Mouse (Mus musculus): ENCODE measurements at regions not wholly inside any gene's neighbourhood (a gene's known extent, or its start where the extent isn't known, plus 50 kb on each side); places are given as distances from the start of the nearest gene placed in this dataset.

DNA sequence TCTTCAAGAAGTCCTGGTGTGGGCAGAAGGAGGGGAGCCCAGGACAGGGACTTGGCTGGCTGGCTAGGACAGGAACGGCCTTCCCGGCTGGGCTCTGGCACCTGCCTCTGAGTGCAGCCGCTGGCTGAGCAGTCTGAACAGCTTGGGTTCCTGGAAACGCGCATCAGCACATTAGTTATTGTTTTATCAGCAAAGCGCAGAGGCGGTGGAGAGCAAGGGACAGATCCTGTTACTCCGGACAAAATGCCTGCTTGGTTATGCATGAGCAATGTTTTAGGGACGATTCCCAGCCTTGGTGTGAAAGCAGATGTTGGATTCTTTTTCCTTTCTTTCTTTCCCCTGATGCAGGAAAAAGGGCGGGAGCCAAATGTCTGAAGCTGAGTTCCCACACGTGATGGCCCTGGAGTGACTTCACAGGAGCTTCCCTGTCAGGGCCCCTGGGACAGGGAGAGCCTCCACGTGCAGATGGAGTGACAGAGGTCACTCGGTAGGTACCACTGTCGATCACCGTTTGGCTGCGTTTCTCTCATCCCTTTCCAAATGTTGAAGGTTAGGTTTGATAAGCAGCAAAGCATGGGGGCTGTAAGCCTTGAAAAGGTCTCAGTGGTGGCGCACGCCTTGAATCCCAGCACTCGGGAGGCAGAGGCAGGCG is 217.8 kb upstream of the Klf4 start:
- no peaks in the 10 kb centered on the region for H3K36me3 ChIP-seq (ENCODE audit: insufficient read depth, low read length)
- H3K4me1 ChIP-seq (ENCODE audit: insufficient read depth, low read length): no peaks in the 10 kb centered on the region
- no peak overlapping the region for H3K9ac ChIP-seq (replicated peaks; ENCODE audit: low read length)
- H3K4me2 ChIP-seq (ENCODE audit: low read depth, low read length): no peak overlapping the region
- no peak overlapping the region for H3K4me3 ChIP-seq (ENCODE audit: low read length)
- no peaks in the 10 kb centered on the region for H3K27me3 ChIP-seq (ENCODE audit: insufficient read depth, low read length)
- no peak for TF ChIP-seq CTCF (IDR thresholded peaks at IDR 0.05; ENCODE audit: low read depth)
- ATAC-seq: no peak
- H3K9me3 ChIP-seq (ENCODE audit: low read length): no peaks in the 10 kb centered on the region
- H3K27ac ChIP-seq: no peak overlapping the region
- WGBS: 46% methylated on average over 20 of the region's 20 CpGs
- peak; percentile 50 for DNase-seq (ENCODE audit: low spot score)

DNA sequence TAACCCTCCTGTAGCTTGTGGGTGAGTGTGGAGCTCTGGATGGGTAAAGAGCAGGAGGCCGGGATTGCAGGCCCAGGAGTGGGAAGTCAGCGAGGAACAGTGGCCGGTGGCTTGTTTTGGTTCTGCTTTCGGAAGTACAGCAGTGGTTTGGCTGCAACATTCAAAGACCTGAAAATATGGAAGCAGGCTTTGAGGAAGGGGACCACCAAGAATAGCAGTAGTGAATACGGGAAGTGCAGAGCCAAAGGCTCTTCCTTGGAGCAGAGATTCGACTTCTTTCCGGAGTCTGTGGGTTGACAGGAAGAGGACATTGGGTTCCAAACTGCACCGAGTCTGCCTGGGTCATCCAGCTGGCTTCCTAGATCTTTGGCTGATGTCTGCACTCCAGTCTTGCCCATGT is 209.1 kb upstream of the Klf4 start:
- no peak for DNase-seq (ENCODE audit: low spot score)

GRCm38 (mm10) chr4:55740062-55740461 is 207.8 kb upstream of the Klf4 start:
- 57% methylated on average over 15 of the region's 15 CpGs for WGBS
- Histone ChIP-seq H3K4me2 (ENCODE audit: low read depth, low read length) (no peak overlapping the region), H3K27me3 (ENCODE audit: insufficient read depth, low read length) (no peaks in the 10 kb centered on the region), H3K4me1 (ENCODE audit: insufficient read depth, low read length) (no peaks in the 10 kb centered on the region), H3K36me3 (ENCODE audit: insufficient read depth, low read length) (no peaks in the 10 kb centered on the region), H3K4me3 (ENCODE audit: low read length) (no peak overlapping the region), H3K27ac (no peak overlapping the region), H3K9me3 (ENCODE audit: low read length) (no peaks in the 10 kb centered on the region), H3K9ac (replicated peaks; ENCODE audit: low read length) (no peak overlapping the region)
- ATAC-seq: no peak
- no peak for TF ChIP-seq CTCF (IDR thresholded peaks at IDR 0.05; ENCODE audit: low read depth)
- peak; percentile 71 for DNase-seq (ENCODE audit: low spot score)

More for the DNA sequence above, 209.1 kb upstream of the Klf4 start:
- TF ChIP-seq CTCF (IDR thresholded peaks at IDR 0.05; ENCODE audit: low read depth): no peak
- no peaks in the 10 kb centered on the region for H3K36me3 ChIP-seq (ENCODE audit: insufficient read depth, low read length)
- no peaks in the 10 kb centered on the region for H3K4me1 ChIP-seq (ENCODE audit: insufficient read depth, low read length)
- H3K9me3 ChIP-seq (ENCODE audit: low read length): no peaks in the 10 kb centered on the region
- no peaks in the 10 kb centered on the region for H3K27me3 ChIP-seq (ENCODE audit: insufficient read depth, low read length)
- H3K27ac ChIP-seq: no peak overlapping the region
- H3K9ac ChIP-seq (replicated peaks; ENCODE audit: low read length): no peak overlapping the region
- H3K4me3 ChIP-seq (ENCODE audit: low read length): no peak overlapping the region
- 94% methylated on average over 8 of the region's 8 CpGs for WGBS
- ATAC-seq: no peak
- H3K4me2 ChIP-seq (ENCODE audit: low read depth, low read length): no peak overlapping the region

DNA sequence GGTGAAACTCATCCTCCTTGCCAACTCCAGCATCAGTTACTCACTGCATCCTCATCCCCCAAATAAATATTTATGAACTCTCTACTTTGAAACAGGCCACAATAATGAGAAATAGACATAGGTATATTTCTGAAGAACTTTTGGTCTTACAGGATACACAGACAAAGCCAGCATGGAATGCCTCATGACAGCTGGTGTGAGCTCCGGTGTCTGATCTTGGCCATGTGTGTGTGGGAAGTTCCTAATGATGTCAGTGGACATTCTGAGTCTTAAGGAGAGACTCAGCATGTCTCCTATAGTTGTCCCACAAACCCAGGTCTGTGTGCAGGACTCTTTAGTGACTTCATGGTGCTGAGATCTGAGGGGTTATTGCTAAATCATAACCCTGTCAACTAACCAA is 206.4 kb upstream of the Klf4 start:
- WGBS: 88% methylated on average over 1 of the region's 1 CpGs
- ATAC-seq: no peak
- no peak for TF ChIP-seq CTCF (IDR thresholded peaks at IDR 0.05; ENCODE audit: low read depth)

DNA sequence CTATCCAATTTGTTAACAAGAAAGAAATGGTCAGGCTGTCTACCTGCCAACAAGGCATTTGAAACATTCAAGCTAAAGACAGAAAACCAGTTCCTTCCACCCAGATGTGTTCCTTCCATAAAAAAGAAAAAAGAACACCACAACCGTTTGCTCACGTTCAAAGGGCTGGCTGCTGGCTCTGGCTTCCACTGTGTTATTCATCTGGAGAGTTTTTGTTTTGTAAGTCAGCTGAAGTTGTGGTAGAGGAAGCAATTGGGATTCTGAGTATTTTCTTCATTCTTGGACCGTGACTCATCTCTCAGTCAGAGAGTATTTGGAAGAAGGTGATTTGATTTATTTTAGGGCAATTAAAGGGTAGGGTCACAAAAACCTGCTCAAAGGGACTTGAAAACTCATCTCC is 203.2 kb upstream of the Klf4 start:
- H3K36me3 ChIP-seq (ENCODE audit: insufficient read depth, low read length): no peaks in the 10 kb centered on the region
- TF ChIP-seq CTCF (IDR thresholded peaks at IDR 0.05; ENCODE audit: low read depth): no peak
- WGBS: 55% methylated on average over 3 of the region's 3 CpGs

More for the DNA sequence above, 206.4 kb upstream of the Klf4 start:
- H3K27ac ChIP-seq: no peak overlapping the region
- no peak overlapping the region for H3K9ac ChIP-seq (replicated peaks; ENCODE audit: low read length)
- no peaks in the 10 kb centered on the region for H3K9me3 ChIP-seq (ENCODE audit: low read length)
- no peak overlapping the region for H3K4me2 ChIP-seq (ENCODE audit: low read depth, low read length)
- H3K4me3 ChIP-seq (ENCODE audit: low read length): no peak overlapping the region
- DNase-seq (ENCODE audit: low spot score): no peak
- no peaks in the 10 kb centered on the region for H3K36me3 ChIP-seq (ENCODE audit: insufficient read depth, low read length)
- H3K4me1 ChIP-seq (ENCODE audit: insufficient read depth, low read length): no peaks in the 10 kb centered on the region
- H3K27me3 ChIP-seq (ENCODE audit: insufficient read depth, low read length): no peaks in the 10 kb centered on the region

DNA sequence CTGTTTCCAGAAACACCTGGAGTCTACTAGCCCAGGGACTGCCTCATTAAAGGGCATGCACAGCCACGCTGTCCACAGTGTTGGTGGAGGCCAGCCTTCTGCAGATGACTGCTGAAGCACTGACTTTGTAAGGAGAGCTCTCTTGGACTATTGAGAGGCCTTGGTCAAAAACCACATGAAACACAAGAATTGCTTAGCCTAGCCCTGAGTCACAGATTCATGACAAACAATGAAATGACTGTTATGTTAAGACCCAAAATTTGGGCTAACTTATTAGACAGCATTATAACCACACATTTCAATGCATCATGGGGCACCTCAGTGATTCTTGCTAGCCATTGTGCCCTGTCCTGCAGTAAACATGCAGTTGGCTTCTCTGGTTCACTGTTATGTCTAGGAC is 202.1 kb upstream of the Klf4 start:
- Histone ChIP-seq H3K36me3 (ENCODE audit: insufficient read depth, low read length) (no peaks in the 10 kb centered on the region), H3K27ac (no peak overlapping the region), H3K27me3 (ENCODE audit: insufficient read depth, low read length) (no peaks in the 10 kb centered on the region), H3K9me3 (ENCODE audit: low read length) (no peaks in the 10 kb centered on the region), H3K9ac (replicated peaks; ENCODE audit: low read length) (no peak overlapping the region), H3K4me2 (ENCODE audit: low read depth, low read length) (no peak overlapping the region), H3K4me1 (ENCODE audit: insufficient read depth, low read length) (no peaks in the 10 kb centered on the region), H3K4me3 (ENCODE audit: low read length) (no peak overlapping the region)
- no peak for TF ChIP-seq CTCF (IDR thresholded peaks at IDR 0.05; ENCODE audit: low read depth)
- 88% methylated on average over 1 of the region's 1 CpGs for WGBS
- no peak for ATAC-seq
- DNase-seq (ENCODE audit: low spot score): no peak

More for the DNA sequence above, 203.2 kb upstream of the Klf4 start:
- Histone ChIP-seq H3K27ac (no peak overlapping the region), H3K27me3 (ENCODE audit: insufficient read depth, low read length) (no peaks in the 10 kb centered on the region), H3K9ac (replicated peaks; ENCODE audit: low read length) (no peak overlapping the region), H3K4me1 (ENCODE audit: insufficient read depth, low read length) (no peaks in the 10 kb centered on the region), H3K4me2 (ENCODE audit: low read depth, low read length) (no peak overlapping the region), H3K4me3 (ENCODE audit: low read length) (no peak overlapping the region), H3K9me3 (ENCODE audit: low read length) (no peaks in the 10 kb centered on the region)
- DNase-seq (ENCODE audit: low spot score) (no peak), ATAC-seq (no peak)

DNA sequence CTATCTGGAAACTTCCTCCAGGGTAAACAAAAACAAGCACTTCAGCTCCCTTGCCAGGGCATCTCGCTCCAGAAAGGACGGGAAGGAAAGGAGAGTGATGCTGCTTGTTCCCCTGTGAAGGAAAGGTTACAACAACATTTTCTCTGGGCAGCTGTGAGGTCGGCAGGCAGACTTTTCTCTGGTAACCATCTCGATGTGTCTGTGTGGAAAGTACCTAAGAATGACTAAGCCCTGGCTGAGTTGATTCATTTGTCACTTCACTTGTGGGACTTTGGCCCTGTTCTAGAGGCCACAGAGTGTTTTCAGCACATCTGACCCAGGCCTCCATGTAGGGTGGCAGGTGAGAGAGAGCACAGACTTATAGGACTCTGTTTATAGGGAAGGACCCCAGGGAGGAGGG is 201.0 kb upstream of the Klf4 start:
- no peak for DNase-seq (ENCODE audit: low spot score)
- Histone ChIP-seq H3K36me3 (ENCODE audit: insufficient read depth, low read length) (no peaks in the 10 kb centered on the region), H3K27ac (no peak overlapping the region), H3K4me1 (ENCODE audit: insufficient read depth, low read length) (no peaks in the 10 kb centered on the region), H3K4me2 (ENCODE audit: low read depth, low read length) (no peak overlapping the region), H3K9me3 (ENCODE audit: low read length) (no peaks in the 10 kb centered on the region), H3K4me3 (ENCODE audit: low read length) (no peak overlapping the region), H3K27me3 (ENCODE audit: insufficient read depth, low read length) (no peaks in the 10 kb centered on the region), H3K9ac (replicated peaks; ENCODE audit: low read length) (no peak overlapping the region)
- TF ChIP-seq CTCF (IDR thresholded peaks at IDR 0.05; ENCODE audit: low read depth): no peak
- WGBS: 76% methylated on average over 4 of the region's 4 CpGs
- ATAC-seq: no peak

Measured in hindbrain, postnatal 0 days (tissue).